Mouse (Mus musculus) myocyte (in vitro differentiated cells): ENCODE data around the gene Ap2a2. TPM values are rescaled to one million over a fixed set of nuclear protein-coding genes. Genes with fewer than 3 reads are reported as not detected.

Source experiments
- H3K27me3 ChIP-seq: one replicate; pipeline ENCODE4 v1.6.1; 2011; ENCODE audit not compliant: control insufficient read depth, insufficient read depth, insufficient read length
- H3K36me3 ChIP-seq: one replicate; pipeline ENCODE4 v1.6.1; 2011; ENCODE audit not compliant: control insufficient read depth, insufficient read depth
- H3K4me2 ChIP-seq: one replicate; pipeline ENCODE4 v1.6.1; 2011; ENCODE audit warnings: low read depth, control low read depth
- H3K4me3 ChIP-seq: one replicate; pipeline ENCODE4 v1.5.1; 2011; ENCODE audit warnings: mild to moderate bottlenecking, control low read depth, moderate library complexity
- H3K79me2 ChIP-seq: one replicate; pipeline ENCODE4 v1.6.1; 2011; ENCODE audit not compliant: control insufficient read depth, insufficient read depth
- H3ac ChIP-seq: one replicate; pipeline ENCODE4 v1.6.1; 2011; ENCODE audit not compliant: control insufficient read depth, insufficient read length
- CEBPB ChIP-seq: IDR thresholded peaks from 2 replicates; pipeline ENCODE4 v1.6.1; 2011; ENCODE audit warnings: mild to moderate bottlenecking, moderate library complexity; ENCODE audit not compliant: poor library complexity, insufficient read depth, severe bottlenecking
- E2F4 ChIP-seq: IDR thresholded peaks from one replicate; pipeline ENCODE4 v1.6.1; 2011; ENCODE audit warnings: mild to moderate bottlenecking, control low read depth, moderate library complexity; ENCODE audit not compliant: insufficient read depth
- MAX ChIP-seq: IDR thresholded peaks from one replicate; pipeline ENCODE4 v1.6.1; 2011; ENCODE audit warnings: low read depth, mild to moderate bottlenecking, control low read depth
- MYOD1 ChIP-seq, 3 experiments: IDR thresholded peaks; one replicate each; pipeline ENCODE4 v1.6.1; 2011; ENCODE audit warnings: control low read depth in 2 of 3, low read depth in 2 of 3, mild to moderate bottlenecking in 2 of 3, moderate library complexity in 1 of 3; ENCODE audit not compliant: insufficient read length in 2 of 3, control insufficient read depth in 1 of 3
- MYOG ChIP-seq, 3 experiments: IDR thresholded peaks; one replicate each; pipeline ENCODE4 v1.6.1; 2011; ENCODE audit warnings: control low read depth in 2 of 3, low read depth in 2 of 3, mild to moderate bottlenecking in 2 of 3; ENCODE audit not compliant: insufficient read length in 2 of 3, control insufficient read depth in 1 of 3, insufficient read depth in 1 of 3
- POLR2A ChIP-seq: IDR thresholded peaks from one replicate; pipeline ENCODE4 v1.6.1; 2011; ENCODE audit warnings: low read depth, mild to moderate bottlenecking, control low read depth, moderate library complexity; ENCODE audit not compliant: insufficient read length
- POLR2AphosphoS2 ChIP-seq: IDR thresholded peaks from one replicate; pipeline ENCODE4 v1.6.1; 2011; ENCODE audit warnings: low read depth, control low read depth; ENCODE audit not compliant: insufficient read length
- REST ChIP-seq: IDR thresholded peaks from one replicate; pipeline ENCODE4 v1.6.1; 2011; ENCODE audit warnings: mild to moderate bottlenecking, control low read depth, moderate library complexity; ENCODE audit not compliant: insufficient read depth, insufficient read length
- SRF ChIP-seq: IDR thresholded peaks from one replicate; pipeline ENCODE4 v1.6.1; 2011; ENCODE audit warnings: low read depth; ENCODE audit not compliant: control insufficient read depth, insufficient read length
- TCF12 ChIP-seq: IDR thresholded peaks from one replicate; pipeline ENCODE4 v1.6.1; 2011; ENCODE audit warnings: mild to moderate bottlenecking, control low read depth; ENCODE audit not compliant: poor library complexity, insufficient read depth, severe bottlenecking
- TCF3 ChIP-seq: IDR thresholded peaks from one replicate; pipeline ENCODE4 v1.6.1; 2011; ENCODE audit warnings: low read depth, control low read depth; ENCODE audit not compliant: insufficient read length
- USF1 ChIP-seq: IDR thresholded peaks from one replicate; pipeline ENCODE4 v1.6.1; 2011; ENCODE audit warnings: low read depth, mild to moderate bottlenecking, control low read depth, moderate library complexity
- polyA plus RNA-seq: library from polyadenylated mRNA; unstranded; fragments of >200 nt; fragmentation: generic; extraction: Trizol; gene quantifications from one replicate; pipeline ENCODE4 v1.2.1, GENCODE M21; 2012; ENCODE audit warnings: missing spikeins

The Ap2a2 gene
- polyA plus RNA-seq, 1 experiment = 89.2 TPM

GRCm38 (mm10) chr7:141558329-141558776 is 3.6 kb upstream of the Ap2a2 start:
- Histone ChIP-seq H3K27me3 (no peaks in the 10 kb centered on the region), H3K4me3 (no peak overlapping the region), H3K36me3 (no peaks in the 10 kb centered on the region), H3K79me2 (peaks cover 3% of the 10 kb centered on the region), H3ac (no peak overlapping the region), H3K4me2 (no peak overlapping the region)
- TF ChIP-seq MYOG (IDR thresholded peaks at IDR 0.05; ENCODE audit: control insufficient read depth in 1 of 3, insufficient read depth in 1 of 3, insufficient read length in 2 of 3, low read depth in 2 of 3) = no peak
- no peak for TF ChIP-seq REST
- no peak for TF ChIP-seq POLR2A
- TF ChIP-seq E2F4 = no peak
- TF ChIP-seq TCF3 = no peak
- no peak for TF ChIP-seq POLR2AphosphoS2
- TF ChIP-seq MYOD1 (IDR thresholded peaks at IDR 0.05; ENCODE audit: control insufficient read depth in 1 of 3, insufficient read length in 2 of 3, low read depth in 2 of 3) = no peak
- TF ChIP-seq MAX = no peak
- TF ChIP-seq CEBPB = no peak
- no peak for TF ChIP-seq TCF12
- no peak for TF ChIP-seq SRF

- no peaks in the 10 kb centered on the region for H3K27me3 ChIP-seq
- no peak overlapping the region for H3ac ChIP-seq
- TF ChIP-seq USF1 (no peak), TCF3 (no peak), MYOD1 (IDR thresholded peaks at IDR 0.05; ENCODE audit: control insufficient read depth in 1 of 3, insufficient read length in 2 of 3, low read depth in 2 of 3) (no peak), REST (no peak), SRF (no peak), CEBPB (no peak), TCF12 (no peak), MAX (no peak), POLR2AphosphoS2 (no peak), POLR2A (no peak), E2F4 (no peak), MYOG (IDR thresholded peaks at IDR 0.05; ENCODE audit: control insufficient read depth in 1 of 3, insufficient read depth in 1 of 3, insufficient read length in 2 of 3, low read depth in 2 of 3) (no peak)
- no peak overlapping the region for H3K4me2 ChIP-seq
- peaks cover 9% of the 10 kb centered on the region for H3K79me2 ChIP-seq
- H3K36me3 ChIP-seq = no peaks in the 10 kb centered on the region
- no peak overlapping the region for H3K4me3 ChIP-seq
Observed at GRCm38 (mm10) chr7:141558946-141559345, 3.0 kb upstream of the Ap2a2 start.

- TF ChIP-seq CEBPB = no peak
- Histone ChIP-seq H3K36me3 (no peaks in the 10 kb centered on the region), H3K79me2 (peaks cover 16% of the 10 kb centered on the region), H3ac (no peak overlapping the region), H3K27me3 (no peaks in the 10 kb centered on the region), H3K4me2 (no peak overlapping the region), H3K4me3 (no peak overlapping the region)
Observed at GRCm38 (mm10) chr7:141559726-141560325, 2.1 kb upstream of the Ap2a2 start.

- Histone ChIP-seq H3K79me2 (peaks cover 22% of the 10 kb centered on the region), H3K36me3 (no peaks in the 10 kb centered on the region), H3K4me2 (no peak overlapping the region), H3K4me3 (no peak overlapping the region), H3ac (no peak overlapping the region), H3K27me3 (no peaks in the 10 kb centered on the region)
- TF ChIP-seq POLR2AphosphoS2 (no peak), USF1 (no peak), CEBPB (no peak), MYOD1 (IDR thresholded peaks at IDR 0.05; ENCODE audit: control insufficient read depth in 1 of 3, insufficient read length in 2 of 3, low read depth in 2 of 3) (no peak), REST (no peak), TCF12 (no peak), MAX (no peak), MYOG (IDR thresholded peaks at IDR 0.05; ENCODE audit: control insufficient read depth in 1 of 3, insufficient read depth in 1 of 3, insufficient read length in 2 of 3, low read depth in 2 of 3) (no peak), SRF (no peak), TCF3 (no peak), POLR2A (no peak), E2F4 (no peak)
Observed at GRCm38 (mm10) chr7:141560471-141560870, 1.5 kb upstream of the Ap2a2 start.

- TF ChIP-seq REST (no peak), MAX (no peak), TCF12 (no peak), CEBPB (no peak), USF1 (no peak), E2F4 (no peak), POLR2AphosphoS2 (no peak), SRF (no peak)
- H3K36me3 ChIP-seq = no peaks in the 10 kb centered on the region
- no peaks in the 10 kb centered on the region for H3K27me3 ChIP-seq
- H3K79me2 ChIP-seq = peaks cover 42% of the 10 kb centered on the region
- H3K4me3 ChIP-seq = peak overlapping the region; percentile 79
- peak overlapping the region; percentile 89 for H3K4me2 ChIP-seq
- H3ac ChIP-seq = peak overlapping the region; percentile 83
Observed at GRCm38 (mm10) chr7:141562421-141562851, 463 bp downstream of the Ap2a2 start.
